Comparison of ENCODE assay signal across 9 mouse cellular contexts in the genomic region with DNA sequence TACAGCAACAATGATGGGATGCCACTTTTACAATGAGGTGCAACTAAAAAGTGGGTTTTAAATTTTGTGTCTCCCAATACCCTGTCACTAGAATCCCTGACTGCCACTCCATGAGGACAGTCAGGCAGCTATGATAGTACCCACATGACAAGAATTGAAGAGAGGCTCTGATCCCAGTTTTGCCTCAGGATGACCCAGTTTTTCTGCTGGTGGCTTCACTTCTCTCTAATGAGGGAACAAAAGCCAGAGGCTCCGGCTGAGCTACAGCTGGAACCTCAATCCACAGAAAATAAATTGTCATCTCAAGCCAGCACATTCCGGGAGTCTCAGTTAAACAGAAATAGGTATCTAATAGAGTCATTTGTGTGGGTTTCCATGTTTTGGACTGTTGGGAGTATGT.
A peak's percentile ranks its signal among the peaks of the same experiment; 100 is the strongest.
DNase-seq lines count a peak whose midpoint lies in the region; ATAC-seq and TF ChIP-seq lines count a peak whose summit lies in the region.
"Had no signal": no experiment of that assay in that cellular context is flagged by ENCODE, and none has a peak within 500 bp of the region (broad histone marks: within the 10 kb centered on the region; RNA-seq: fewer than 3 reads in every experiment).

No protein-coding gene starts in this region.

- H3K9ac ChIP-seq in embryonic facial prominence, embryonic 14.5 days (ENCODE audit: low read depth, low read length), result no peak overlapping the region
- peak overlapping the region; percentile 48; the same call in 1 of the 2 replicates for H3K9ac ChIP-seq in hindbrain, postnatal 0 days (replicated peaks; ENCODE audit: low read length)
- H3K9ac ChIP-seq: liver, embryonic 14.5 days had no signal

- no peaks in the 10 kb centered on the region for H3K27me3 ChIP-seq in embryonic facial prominence, embryonic 14.5 days (replicated peaks; ENCODE audit: control insufficient read depth, insufficient read depth, low read length)
- H3K27me3 ChIP-seq in hindbrain, postnatal 0 days (ENCODE audit: insufficient read depth, low read length), result no peaks in the 10 kb centered on the region

- H3K4me3 ChIP-seq in embryonic facial prominence, embryonic 14.5 days (ENCODE audit: low read depth, low read length), result no peak overlapping the region
- H3K4me3 ChIP-seq in hindbrain, postnatal 0 days (ENCODE audit: low read length), result no peak overlapping the region

- intact Hi-C loops in heart, postnatal 10 days (cut with DNase I), result no loop called here

- no peak for ATAC-seq in embryonic facial prominence, embryonic 14.5 days (ENCODE audit: low read depth)
- no peak for ATAC-seq in hindbrain, postnatal 0 days

- H3K4me1 ChIP-seq in embryonic facial prominence, embryonic 14.5 days (ENCODE audit: control insufficient read depth, insufficient read depth, low read length), result peaks cover 7% of the 10 kb centered on the region; the same call in 1 of the 2 replicates
- peaks cover 8% of the 10 kb centered on the region; the same call in 1 of the 2 replicates for H3K4me1 ChIP-seq in hindbrain, postnatal 0 days (ENCODE audit: insufficient read depth, low read length)

- H3K9me3 ChIP-seq in embryonic facial prominence, embryonic 14.5 days (ENCODE audit: control insufficient read depth, low read length), result no peaks in the 10 kb centered on the region
- H3K9me3 ChIP-seq in hindbrain, postnatal 0 days (ENCODE audit: low read length), result no peaks in the 10 kb centered on the region

- TF ChIP-seq CTCF in hindbrain, postnatal 0 days (IDR thresholded peaks at IDR 0.05; ENCODE audit: low read depth), result no peak

- H3K27ac ChIP-seq in embryonic facial prominence, embryonic 14.5 days (replicated peaks; ENCODE audit: low read depth, low read length), result no peak overlapping the region; the same call in 1 of the 2 replicates
- H3K27ac ChIP-seq in hindbrain, postnatal 0 days, result peak overlapping the region; percentile 90
- H3K27ac ChIP-seq: liver, embryonic 14.5 days had no signal

- no peak overlapping the region for H3K4me2 ChIP-seq in embryonic facial prominence, embryonic 14.5 days (ENCODE audit: low read depth, low read length)
- no peak overlapping the region for H3K4me2 ChIP-seq in hindbrain, postnatal 0 days (ENCODE audit: low read depth, low read length)

- peak; percentile 19 for DNase-seq in right cerebral cortex, adult 18-20 months
- DNase-seq in right cerebral cortex, postnatal 36 days (ENCODE audit: low spot score in 2 of 2), result no peak
- peak; percentile 18 for DNase-seq in embryonic facial prominence, embryonic 14.5 days (ENCODE audit: low spot score)
- DNase-seq in hindbrain, postnatal 0 days (ENCODE audit: low spot score), result peak; percentile 34
- DNase-seq in urinary bladder, postnatal 10 days (ENCODE audit: low spot score), result no peak
- DNase-seq in adrenal gland, adult 18-20 months (ENCODE audit: low spot score in 2 of 2), result no peak
- DNase-seq in heart, postnatal 10 days, result no peak
- DNase-seq: kidney, postnatal 36 days had no signal

- no peaks in the 10 kb centered on the region for H3K36me3 ChIP-seq in embryonic facial prominence, embryonic 14.5 days (ENCODE audit: control insufficient read depth, insufficient read depth, low read length)
- H3K36me3 ChIP-seq in hindbrain, postnatal 0 days (ENCODE audit: insufficient read depth, low read length), result no peaks in the 10 kb centered on the region

- WGBS in embryonic facial prominence, embryonic 14.5 days, result 67% methylated on average over 2 of the region's 2 CpGs
- 30% methylated on average over 2 of the region's 2 CpGs for WGBS in hindbrain, postnatal 0 days

Comparison
In these comparisons a context has a peak if more than half of its experiments do, and no peak if none do; other contexts are left out.
1. DNase-seq: peak in right cerebral cortex, adult 18-20 months (single experiment), embryonic facial prominence, embryonic 14.5 days (single experiment) and hindbrain, postnatal 0 days (single experiment); none in right cerebral cortex, postnatal 36 days (0 of 2), urinary bladder, postnatal 10 days (single experiment), adrenal gland, adult 18-20 months (0 of 2) and heart, postnatal 10 days (0 of 2).